Mouse (Mus musculus) right cerebral cortex, postnatal 25 days (tissue): ENCODE data around the gene Glrp1.

Experiments used
- DNase-seq: peaks from one replicate; pipeline ENCODE4 v3.0.0; 2022

The Glrp1 gene

DNA sequence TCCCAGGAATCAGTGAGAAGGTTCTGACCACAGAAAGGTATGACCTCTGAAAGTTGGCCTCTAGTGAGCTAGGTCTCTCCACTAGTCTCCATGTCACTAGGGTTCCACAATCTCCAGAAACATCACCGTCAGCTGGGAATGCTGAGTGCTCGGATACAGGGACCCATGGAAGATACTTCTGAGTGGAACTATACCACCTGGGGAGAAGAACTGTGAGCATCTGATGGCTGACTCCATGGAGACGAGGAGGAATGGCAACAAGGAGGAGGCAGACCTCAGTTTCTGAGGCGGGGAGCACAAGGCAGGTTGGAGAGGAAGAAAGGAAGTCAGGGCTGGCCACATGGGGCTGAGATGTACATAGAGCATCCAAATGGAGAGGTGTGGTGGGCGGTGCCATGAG lies 50.2 kb downstream of the Glrp1 start:
- DNase-seq: no peak

GRCm38 (mm10) chr1:88459196-88459595 lies 50.7 kb downstream of the Glrp1 start:
- DNase-seq: no peak

GRCm38 (mm10) chr1:88456451-88457072 lies 53.3 kb downstream of the Glrp1 start:
- peak; percentile 56 for DNase-seq

DNA sequence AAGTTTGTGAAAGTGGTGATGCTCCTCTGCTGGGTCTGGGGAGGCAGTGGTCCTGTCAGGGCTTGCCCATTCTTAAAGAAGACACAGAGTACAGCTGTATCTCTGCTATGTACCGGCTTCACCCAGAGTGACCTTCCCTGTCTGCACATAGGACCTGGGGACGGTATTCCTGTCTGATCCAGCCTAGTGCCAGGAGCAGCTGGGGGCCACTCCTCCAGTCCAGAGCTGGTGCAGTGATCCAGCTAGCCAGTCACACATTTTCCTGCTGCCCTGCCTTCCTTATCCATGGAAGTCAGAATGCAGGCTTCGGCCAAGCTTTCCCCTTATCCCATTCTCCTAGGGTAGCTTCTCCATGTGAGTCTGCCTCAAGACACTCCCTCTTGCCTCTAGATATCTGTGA lies 54.1 kb downstream of the Glrp1 start:
- DNase-seq: no peak

- DNase-seq: no peak
Observed at GRCm38 (mm10) chr1:88454703-88455102, 55.2 kb downstream of the Glrp1 start.

DNA sequence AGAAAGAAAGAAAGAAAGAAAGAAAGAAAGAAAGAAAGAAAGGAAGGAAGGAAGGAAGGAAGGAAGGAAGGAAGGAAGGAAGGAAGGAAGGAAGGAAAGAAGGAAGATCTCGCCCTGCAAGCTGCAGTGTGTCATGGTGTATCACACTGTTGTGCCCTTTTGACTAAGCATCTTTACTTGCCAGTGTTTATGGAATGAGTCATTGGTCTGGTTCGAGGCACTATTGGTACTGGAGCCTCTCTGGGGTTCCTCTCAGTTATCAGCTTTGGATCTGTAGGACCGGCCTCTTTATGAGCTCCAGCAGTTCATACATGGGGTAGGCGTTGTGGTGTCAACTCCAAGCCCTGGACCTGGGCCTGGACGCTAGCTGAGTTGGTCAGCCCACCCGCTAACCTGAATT lies 57.7 kb downstream of the Glrp1 start:
- no peak for DNase-seq

- DNase-seq: no peak
Observed at GRCm38 (mm10) chr1:88450668-88451067, 59.2 kb downstream of the Glrp1 start.
